Mouse (Mus musculus): ENCODE data around the gene Zfp146. TPM values are rescaled to one million over a fixed set of nuclear protein-coding genes. Genes with fewer than 3 reads are reported as not detected.
A peak's percentile ranks its signal among the peaks of the same experiment; 100 is the strongest.
"Not testable (repeated sequence)": the region's sequence is repeated elsewhere in the genome, so short reads cannot be mapped to it uniquely, and the experiment has no call there.

Gene Zfp146
- polyA plus RNA-seq, 1 experiment from 2014 or later: 23.0 TPM

- H3K27me3 ChIP-seq (ENCODE audit: control insufficient read depth, insufficient read depth, low read length): no peaks in the 10 kb centered on the region
- peak; percentile 33 for ATAC-seq (ENCODE audit: low FRiP score, low TSS enrichment)
- 5% methylated on average over 15 of the region's 15 CpGs for WGBS
- H3K4me1 ChIP-seq (ENCODE audit: control insufficient read depth, insufficient read depth, low read length): no peaks in the 10 kb centered on the region
- H3K9ac ChIP-seq (ENCODE audit: low read depth, low read length): peak overlapping the region; percentile 65
- H3K27ac ChIP-seq (ENCODE audit: low read depth, low read length): 0 out of 2 replicates have a peak overlapping the region, but pooled peaks have one; percentile 15
- H3K36me3 ChIP-seq (ENCODE audit: control insufficient read depth, insufficient read depth, low read length): peaks cover 10% of the 10 kb centered on the region
- H3K9me3 ChIP-seq (ENCODE audit: control insufficient read depth, low read length): no peaks in the 10 kb centered on the region; the same call in 1 of the 2 replicates
- peak overlapping the region; percentile 63 for H3K4me2 ChIP-seq (replicated peaks; ENCODE audit: low read depth, low read length)
- peak overlapping the region; percentile 70 for H3K4me3 ChIP-seq (ENCODE audit: low read length)
Measured at GRCm38 (mm10) chr7:30122188-30122530, 47.4 kb downstream of the Zfp146 start.

- peak within 1 kb of the TSS; percentile 63 for H3K4me2 ChIP-seq (replicated peaks; ENCODE audit: low read depth, low read length)
- no peaks in the 10 kb centered on the region for H3K4me1 ChIP-seq (ENCODE audit: control insufficient read depth, insufficient read depth, low read length)
- under 1% methylated on average over 61 of the region's 61 CpGs for WGBS
- peak within 1 kb of the TSS; percentile 65 for H3K9ac ChIP-seq (ENCODE audit: low read depth, low read length)
- peak; percentile 96 for ATAC-seq (ENCODE audit: low FRiP score, low TSS enrichment)
- H3K27ac ChIP-seq (ENCODE audit: low read depth, low read length): peak within 1 kb of the TSS; percentile 56; the same call in 1 of the 2 replicates
- peaks cover under 1% of the 10 kb centered on the region; the same call in 1 of the 2 replicates for H3K9me3 ChIP-seq (ENCODE audit: control insufficient read depth, low read length)
- H3K4me3 ChIP-seq (ENCODE audit: low read length): peak within 1 kb of the TSS; percentile 70
- H3K36me3 ChIP-seq (ENCODE audit: control insufficient read depth, insufficient read depth, low read length): peaks cover 4% of the 10 kb centered on the region
- no peaks in the 10 kb centered on the region for H3K27me3 ChIP-seq (ENCODE audit: control insufficient read depth, insufficient read depth, low read length)
Measured at GRCm38 (mm10) chr7:30121308-30122187, 48.0 kb downstream of the Zfp146 start, which contains the start of gene Zfp382. Gene Zfp382, plus strand, starts transcription at chr7:30121942.

GRCm38 (mm10) chr7:30117935-30118334 lies 51.6 kb downstream of the Zfp146 start:
- H3K4me1 ChIP-seq (ENCODE audit: control insufficient read depth, insufficient read depth, low read length); H3K4me2 ChIP-seq (replicated peaks; ENCODE audit: low read depth, low read length); ATAC-seq (ENCODE audit: low FRiP score, low TSS enrichment); H3K27ac ChIP-seq (ENCODE audit: low read depth, low read length); H3K4me3 ChIP-seq (ENCODE audit: low read length); H3K9ac ChIP-seq (ENCODE audit: low read depth, low read length); H3K36me3 ChIP-seq (ENCODE audit: control insufficient read depth, insufficient read depth, low read length); H3K27me3 ChIP-seq (ENCODE audit: control insufficient read depth, insufficient read depth, low read length): not testable (repeated sequence)
- WGBS: 95% methylated on average over 12 of the region's 12 CpGs
- peaks cover 25% of the 10 kb centered on the region; the same call in 1 of the 2 replicates for H3K9me3 ChIP-seq (ENCODE audit: control insufficient read depth, low read length)

GRCm38 (mm10) chr7:30116076-30116475 lies 53.5 kb downstream of the Zfp146 start:
- H3K27me3 ChIP-seq (ENCODE audit: control insufficient read depth, insufficient read depth, low read length): no peaks in the 10 kb centered on the region
- 93% methylated on average over 5 of the region's 5 CpGs for WGBS
- ATAC-seq (ENCODE audit: low FRiP score, low TSS enrichment): no peak
- no peak overlapping the region for H3K4me2 ChIP-seq (replicated peaks; ENCODE audit: low read depth, low read length)
- no peaks in the 10 kb centered on the region for H3K4me1 ChIP-seq (ENCODE audit: control insufficient read depth, insufficient read depth, low read length)
- H3K9ac ChIP-seq (ENCODE audit: low read depth, low read length): no peak overlapping the region
- H3K36me3 ChIP-seq (ENCODE audit: control insufficient read depth, insufficient read depth, low read length): no peaks in the 10 kb centered on the region
- H3K9me3 ChIP-seq (ENCODE audit: control insufficient read depth, low read length): peaks cover 25% of the 10 kb centered on the region; the same call in 1 of the 2 replicates
- no peak overlapping the region for H3K27ac ChIP-seq (ENCODE audit: low read depth, low read length)
- no peak overlapping the region for H3K4me3 ChIP-seq (ENCODE audit: low read length)

Other genes starting within 250 kb of the Zfp146 start
- gene Zfp74, start 215.7 kb downstream of the Zfp146 start, polyA plus RNA-seq (2014; fragmentation: Nextera tagmentation; extraction: Ambion mirVana): 7.2 and 11.0 TPM in 2 replicates
- gene Zfp568, start 185.8 kb downstream of the Zfp146 start, polyA plus RNA-seq (2014; fragmentation: Nextera tagmentation; extraction: Ambion mirVana): 13.4 and 26.6 TPM in 2 replicates
- gene Zfp14, start 118.4 kb downstream of the Zfp146 start, polyA plus RNA-seq (2014; fragmentation: Nextera tagmentation; extraction: Ambion mirVana): 2.6 and 4.1 TPM in 2 replicates
- 3.5 and 5.7 TPM in 2 replicates for gene Zfp82, start 96.8 kb downstream of the Zfp146 start, polyA plus RNA-seq (2014; fragmentation: Nextera tagmentation; extraction: Ambion mirVana)
- 0.58 and 1.9 TPM in 2 replicates for gene Gm26920, start 79.3 kb downstream of the Zfp146 start, polyA plus RNA-seq (2014; fragmentation: Nextera tagmentation; extraction: Ambion mirVana)
- 13.8 and 14.4 TPM in 2 replicates for gene Zfp566, start 79.2 kb downstream of the Zfp146 start, polyA plus RNA-seq (2014; fragmentation: Nextera tagmentation; extraction: Ambion mirVana)
- gene Zfp260, start 75.0 kb downstream of the Zfp146 start, polyA plus RNA-seq (2014; fragmentation: Nextera tagmentation; extraction: Ambion mirVana): 98.2 and 125 TPM in 2 replicates
- 5.2 and 6.1 TPM in 2 replicates for gene Zfp382, start 47.8 kb downstream of the Zfp146 start, polyA plus RNA-seq (2014; fragmentation: Nextera tagmentation; extraction: Ambion mirVana)
- gene Cox7a1, start 14.4 kb upstream of the Zfp146 start, polyA plus RNA-seq (2014; fragmentation: Nextera tagmentation; extraction: Ambion mirVana): 4.5 TPM in 2 replicates
- gene Capns1, start 29.1 kb upstream of the Zfp146 start, polyA plus RNA-seq (2014; fragmentation: Nextera tagmentation; extraction: Ambion mirVana): 83.1 and 120 TPM in 2 replicates
- gene Polr2i, start 62.2 kb upstream of the Zfp146 start, polyA plus RNA-seq (2014; fragmentation: Nextera tagmentation; extraction: Ambion mirVana): 173 and 268 TPM in 2 replicates
- gene Tbcb, start 62.5 kb upstream of the Zfp146 start, polyA plus RNA-seq (2014; fragmentation: Nextera tagmentation; extraction: Ambion mirVana): 174 and 199 TPM in 2 replicates
- gene Ovol3, start 66.0 kb upstream of the Zfp146 start, polyA plus RNA-seq (2014; fragmentation: Nextera tagmentation; extraction: Ambion mirVana): not detected in 2 replicates
- 0.22 and 0.43 TPM in 2 replicates for gene Thap8, start 110.3 kb upstream of the Zfp146 start, polyA plus RNA-seq (2014; fragmentation: Nextera tagmentation; extraction: Ambion mirVana)
- 7.8 and 11.1 TPM in 2 replicates for gene Wdr62, start 110.7 kb upstream of the Zfp146 start, polyA plus RNA-seq (2014; fragmentation: Nextera tagmentation; extraction: Ambion mirVana)
- 30.7 and 51.1 TPM in 2 replicates for gene Clip3, start 122.0 kb upstream of the Zfp146 start, polyA plus RNA-seq (2014; fragmentation: Nextera tagmentation; extraction: Ambion mirVana)
- 85.5 and 112 TPM in 2 replicates for gene Alkbh6, start 139.0 kb upstream of the Zfp146 start, polyA plus RNA-seq (2014; fragmentation: Nextera tagmentation; extraction: Ambion mirVana)
- 43.5 and 72.9 TPM in 2 replicates for gene Syne4, start 145.1 kb upstream of the Zfp146 start, polyA plus RNA-seq (2014; fragmentation: Nextera tagmentation; extraction: Ambion mirVana)
- not detected in 2 replicates for gene E130208F15Rik, start 152.0 kb upstream of the Zfp146 start, polyA plus RNA-seq (2014; fragmentation: Nextera tagmentation; extraction: Ambion mirVana)
- gene Sdhaf1, start 154.1 kb upstream of the Zfp146 start, polyA plus RNA-seq (2014; fragmentation: Nextera tagmentation; extraction: Ambion mirVana): 20.6 and 21.5 TPM in 2 replicates
- gene Lrfn3, start 193.0 kb upstream of the Zfp146 start, polyA plus RNA-seq (2014; fragmentation: Nextera tagmentation; extraction: Ambion mirVana): 5.8 and 7.2 TPM in 2 replicates
- gene Tyrobp, start 244.0 kb upstream of the Zfp146 start, polyA plus RNA-seq (2014; fragmentation: Nextera tagmentation; extraction: Ambion mirVana): 23.8 and 26.7 TPM in 2 replicates

Measured in kidney, embryonic 14.5 days (tissue).